Mouse (Mus musculus) C2C12 (cell line): Measurements from ENCODE around the gene March2. TPM values are rescaled to one million over a fixed set of nuclear protein-coding genes. Genes with fewer than 3 reads are reported as not detected.

Experiments used
- H3K27me3 ChIP-seq: one replicate; pipeline ENCODE4 v1.6.1; 2011; ENCODE audit not compliant: control insufficient read depth, insufficient read depth, insufficient read length
- H3K36me3 ChIP-seq: one replicate; pipeline ENCODE4 v1.6.1; 2011; ENCODE audit not compliant: control insufficient read depth, insufficient read depth
- H3K4me3 ChIP-seq: one replicate; pipeline ENCODE4 v1.5.1; 2011; ENCODE audit warnings: mild to moderate bottlenecking, control low read depth; ENCODE audit not compliant: poor library complexity, insufficient read depth, severe bottlenecking
- H3K79me2 ChIP-seq: one replicate; pipeline ENCODE4 v1.6.1; 2011; ENCODE audit not compliant: control insufficient read depth, insufficient read depth
- H3K79me3 ChIP-seq: one replicate; pipeline ENCODE4 v1.6.1; 2011; ENCODE audit warnings: low read depth, control low read depth
- H3ac ChIP-seq: one replicate; pipeline ENCODE3; 2011; ENCODE audit warnings: low read depth; ENCODE audit not compliant: control insufficient read depth, insufficient read length
- CEBPB ChIP-seq: IDR thresholded peaks from one replicate; pipeline ENCODE4 v1.6.1; 2011; ENCODE audit warnings: low read depth, mild to moderate bottlenecking, control low read depth, moderate library complexity
- CTCF ChIP-seq: IDR thresholded peaks from one replicate; pipeline ENCODE4 v1.5.1; 2011; ENCODE audit not compliant: control insufficient read depth, insufficient read depth, insufficient read length
- FOSL1 ChIP-seq: IDR thresholded peaks from one replicate; pipeline ENCODE4 v1.8.0; 2011; ENCODE audit warnings: mild to moderate bottlenecking, low read length; ENCODE audit not compliant: poor library complexity, insufficient read depth, severe bottlenecking
- MAX ChIP-seq: IDR thresholded peaks from one replicate; pipeline ENCODE4 v1.6.1; 2011; ENCODE audit warnings: mild to moderate bottlenecking, control low read depth
- MYOD1 ChIP-seq: IDR thresholded peaks from one replicate; pipeline ENCODE4 v1.6.1; 2011; ENCODE audit warnings: low read depth; ENCODE audit not compliant: control insufficient read depth, insufficient read length
- MYOG ChIP-seq: IDR thresholded peaks from one replicate; pipeline ENCODE4 v1.6.1; 2011; ENCODE audit not compliant: control insufficient read depth, insufficient read length; ENCODE audit errors: extremely low read depth
- USF1 ChIP-seq: IDR thresholded peaks from one replicate; pipeline ENCODE4 v1.6.1; 2011; ENCODE audit warnings: low read depth, mild to moderate bottlenecking, control low read depth, moderate library complexity
- polyA plus RNA-seq: library from polyadenylated mRNA; unstranded; fragments of >200 nt; fragmentation: generic; extraction: Trizol; gene quantifications from one replicate; pipeline ENCODE4 v1.2.1, GENCODE M21; 2012; ENCODE audit warnings: missing spikeins

The March2 gene
- polyA plus RNA-seq, 1 experiment = 30.9 TPM

GRCm38 (mm10) chr17:33728396-33728795 is 9.9 kb upstream of the March2 start:
- Histone ChIP-seq H3K79me3 (no peaks in the 10 kb centered on the region), H3K36me3 (no peaks in the 10 kb centered on the region)

GRCm38 (mm10) chr17:33719736-33720378 is 1.4 kb upstream of the March2 start:
- H3K79me3 ChIP-seq = no peaks in the 10 kb centered on the region
- no peaks in the 10 kb centered on the region for H3K27me3 ChIP-seq
- H3ac ChIP-seq = no peak overlapping the region
- TF ChIP-seq MYOG (no peak), CTCF (no peak), USF1 (no peak), MAX (no peak), CEBPB (no peak), MYOD1 (no peak), FOSL1 (no peak)
- no peak overlapping the region for H3K4me3 ChIP-seq
- no peaks in the 10 kb centered on the region for H3K79me2 ChIP-seq
- H3K36me3 ChIP-seq = no peaks in the 10 kb centered on the region

More at GRCm38 (mm10) chr17:33728396-33728795, 9.9 kb upstream of the March2 start:
- H3K27me3 ChIP-seq = no peaks in the 10 kb centered on the region
- H3K4me3 ChIP-seq = no peak overlapping the region
- no peaks in the 10 kb centered on the region for H3K79me2 ChIP-seq
- no peak overlapping the region for H3ac ChIP-seq
- no peak for TF ChIP-seq CEBPB
- no peak for TF ChIP-seq USF1
- no peak for TF ChIP-seq CTCF
- no peak for TF ChIP-seq MYOD1
- no peak for TF ChIP-seq MYOG
- TF ChIP-seq MAX = no peak
- TF ChIP-seq FOSL1 = no peak

GRCm38 (mm10) chr17:33718944-33719725 is 665 bp upstream of the March2 start:
- TF ChIP-seq CTCF (no peak), CEBPB (no peak)

GRCm38 (mm10) chr17:33717982-33718381 is 488 bp downstream of the March2 start:
- no peaks in the 10 kb centered on the region for H3K36me3 ChIP-seq
- TF ChIP-seq FOSL1 (no peak), MYOG (no peak), MAX (no peak), CTCF (no peak), MYOD1 (no peak), CEBPB (no peak), USF1 (no peak)
- peak overlapping the region; percentile 78 for H3K4me3 ChIP-seq
- no peaks in the 10 kb centered on the region for H3K79me2 ChIP-seq
- peak overlapping the region; percentile 74 for H3ac ChIP-seq
- H3K27me3 ChIP-seq = no peaks in the 10 kb centered on the region
- no peaks in the 10 kb centered on the region for H3K79me3 ChIP-seq

More at GRCm38 (mm10) chr17:33718944-33719725, 665 bp upstream of the March2 start:
- Histone ChIP-seq H3K27me3 (no peaks in the 10 kb centered on the region), H3K79me3 (no peaks in the 10 kb centered on the region), H3ac (no peak overlapping the region), H3K4me3 (no peak overlapping the region), H3K36me3 (no peaks in the 10 kb centered on the region), H3K79me2 (no peaks in the 10 kb centered on the region)

- TF ChIP-seq MYOD1 (no peak), CTCF (no peak), FOSL1 (no peak), MYOG (no peak), CEBPB (no peak), MAX (no peak), USF1 (no peak)
- no peak overlapping the region for H3ac ChIP-seq
- no peaks in the 10 kb centered on the region for H3K79me3 ChIP-seq
- H3K79me2 ChIP-seq = no peaks in the 10 kb centered on the region
- H3K27me3 ChIP-seq = no peaks in the 10 kb centered on the region
- no peak overlapping the region for H3K4me3 ChIP-seq
- H3K36me3 ChIP-seq = no peaks in the 10 kb centered on the region
Observed at GRCm38 (mm10) chr17:33717246-33717645, 1.2 kb downstream of the March2 start.
